Mouse (Mus musculus) fibroblast of lung, adult 2 months (primary cell): ENCODE results near the gene Peli2.

Source experiments
- DNase-seq: peaks from one replicate; pipeline ENCODE4 v3.0.0-alpha.2; 2011; ENCODE audit warnings: low read depth

Gene Peli2

GRCm38 (mm10) chr14:48189330-48189729, 68.7 kb downstream of the Peli2 start:
- no peak for DNase-seq

DNA sequence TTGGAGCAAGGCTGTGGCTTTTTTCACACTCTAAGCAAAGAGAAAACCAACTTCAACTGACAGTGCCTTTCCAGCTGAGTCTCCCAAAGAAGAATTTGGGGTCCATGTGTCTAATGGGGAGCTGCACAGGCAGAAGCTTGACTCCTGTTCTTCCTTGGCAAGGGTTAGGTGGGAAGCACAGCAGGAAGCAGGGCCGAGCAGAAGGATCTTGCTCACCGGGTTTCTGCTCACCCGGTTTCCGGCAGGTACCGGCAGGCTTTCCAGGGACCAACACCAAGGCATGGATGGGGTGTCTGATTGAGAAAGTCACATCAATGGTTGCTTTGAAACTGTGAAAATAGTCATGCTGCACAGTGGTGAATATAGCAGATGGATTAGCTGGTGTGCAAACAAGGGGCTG, 70.3 kb downstream of the Peli2 start:
- DNase-seq: no peak

GRCm38 (mm10) chr14:48191925-48192324, 71.3 kb downstream of the Peli2 start:
- DNase-seq: no peak

DNA sequence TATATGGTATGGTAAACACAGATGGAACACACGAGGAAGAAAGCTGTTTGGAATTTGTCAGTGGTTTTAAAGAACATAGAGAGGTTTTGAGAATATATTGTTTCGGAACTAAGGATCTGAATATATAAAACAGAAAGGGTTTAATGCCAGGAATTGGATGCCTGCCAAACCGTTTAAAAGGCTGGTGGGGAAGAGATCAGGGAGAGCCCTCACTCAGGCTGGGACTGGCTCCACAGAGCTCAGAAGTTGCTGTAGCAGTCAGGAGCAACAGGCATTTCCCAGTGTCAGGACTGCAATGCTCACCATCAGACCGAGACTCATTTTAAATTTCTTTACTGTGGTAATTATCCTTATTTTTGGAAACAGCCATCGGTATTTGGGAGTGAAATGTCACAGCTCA, 76.2 kb downstream of the Peli2 start:
- no peak for DNase-seq

GRCm38 (mm10) chr14:48197287-48197686, 76.7 kb downstream of the Peli2 start:
- no peak for DNase-seq

DNA sequence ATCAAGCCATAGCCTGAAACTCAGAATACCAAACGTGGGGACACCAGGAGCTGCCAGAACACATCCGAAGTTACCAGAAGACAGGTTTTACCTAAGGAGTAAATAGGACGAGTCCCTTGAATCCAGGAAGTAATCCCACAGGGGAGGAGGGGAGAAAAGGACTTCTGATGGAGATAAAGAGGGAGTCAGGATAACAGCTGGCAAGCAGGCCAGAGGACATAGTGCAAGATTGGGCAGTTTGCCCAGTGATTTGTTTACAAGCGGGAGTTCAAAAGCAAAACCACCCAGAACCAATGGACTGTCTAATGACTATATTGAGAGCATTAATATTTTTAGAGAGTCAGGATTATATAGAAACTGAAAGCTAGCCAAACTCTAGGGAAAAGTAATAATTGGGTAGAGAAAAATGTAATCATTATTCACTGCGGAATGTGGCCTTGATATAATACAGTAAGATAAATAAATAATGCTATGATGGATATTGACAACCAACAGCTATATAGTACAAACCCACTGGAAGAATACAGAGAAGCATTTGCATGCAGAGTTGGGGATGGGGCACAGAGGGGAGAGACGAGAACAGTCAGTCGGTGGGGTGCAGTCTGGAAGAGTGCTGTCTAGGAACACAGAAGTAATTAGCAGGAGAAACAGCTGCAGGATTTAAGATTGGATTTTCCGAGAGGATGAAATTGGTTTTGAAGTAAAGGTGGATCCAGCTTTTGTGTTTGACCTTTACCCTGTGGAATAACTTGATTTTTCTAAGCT, 77.7 kb downstream of the Peli2 start:
- no peak for DNase-seq

GRCm38 (mm10) chr14:48198957-48199356, 78.3 kb downstream of the Peli2 start:
- no peak for DNase-seq

- DNase-seq: no peak
Measured at GRCm38 (mm10) chr14:48199506-48199905, 78.9 kb downstream of the Peli2 start.

- no peak for DNase-seq
Measured at GRCm38 (mm10) chr14:48200291-48200690, 79.7 kb downstream of the Peli2 start.

DNA sequence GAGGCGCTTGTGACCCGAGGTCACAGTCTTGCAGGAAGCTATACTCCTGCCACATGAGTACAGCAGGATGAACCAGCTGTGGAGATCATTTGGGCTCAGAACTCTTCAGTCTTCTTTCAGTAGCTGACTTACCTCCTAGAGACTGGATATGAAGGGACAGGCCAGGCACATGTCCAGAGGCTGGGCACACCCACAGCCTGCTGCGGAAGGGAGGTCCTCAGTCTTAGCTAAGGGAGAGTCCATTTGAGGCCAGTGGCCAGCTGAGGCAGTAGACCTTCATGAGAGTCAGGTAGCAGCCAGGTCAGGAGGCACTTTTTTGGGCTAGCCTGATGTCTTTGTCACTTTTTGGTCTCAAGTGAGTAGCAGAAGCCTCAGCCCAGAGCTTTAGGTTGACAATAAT, 80.2 kb downstream of the Peli2 start:
- DNase-seq: no peak

DNA sequence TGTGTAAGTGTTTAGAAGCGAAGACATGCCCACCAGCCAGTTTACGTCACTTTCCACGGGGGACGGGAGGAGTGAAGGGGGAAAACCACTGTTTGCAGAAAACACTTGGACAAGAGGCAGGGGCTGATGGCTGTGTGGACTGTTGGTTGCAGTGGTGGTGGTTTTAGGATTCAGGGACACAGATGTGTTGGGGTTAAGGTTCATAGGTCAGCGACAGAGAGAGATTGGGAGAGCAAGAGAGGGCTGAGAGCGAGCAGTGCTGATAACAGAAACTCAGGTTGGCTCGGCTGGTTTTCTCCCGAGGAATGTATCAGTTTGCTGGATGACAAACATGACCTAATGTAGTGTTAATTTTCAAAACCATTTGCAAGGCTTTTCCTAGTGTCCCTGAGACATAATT, 80.8 kb downstream of the Peli2 start:
- DNase-seq: no peak

GRCm38 (mm10) chr14:48202096-48203036, 81.7 kb downstream of the Peli2 start:
- DNase-seq: no peak

DNA sequence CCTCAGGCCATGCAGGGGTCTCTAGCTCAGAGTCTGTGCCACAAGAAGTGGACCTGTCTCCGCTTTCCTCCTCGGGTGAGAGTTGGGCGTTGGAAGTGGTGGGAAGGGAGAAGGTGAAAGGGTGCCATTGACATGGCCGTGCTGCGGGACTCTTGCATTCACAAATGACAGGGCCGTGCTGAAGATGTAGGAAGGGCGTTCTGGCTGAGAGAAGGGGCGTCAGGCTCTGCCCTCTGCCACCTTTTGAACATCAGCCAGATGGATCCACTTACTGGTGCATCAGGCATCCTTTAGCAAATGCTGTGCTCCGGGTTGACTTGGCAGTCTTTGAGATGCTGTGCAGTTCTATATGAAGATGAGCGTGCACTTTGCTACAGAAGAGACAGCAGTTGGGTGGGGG, 84.4 kb downstream of the Peli2 start:
- DNase-seq: no peak

DNA sequence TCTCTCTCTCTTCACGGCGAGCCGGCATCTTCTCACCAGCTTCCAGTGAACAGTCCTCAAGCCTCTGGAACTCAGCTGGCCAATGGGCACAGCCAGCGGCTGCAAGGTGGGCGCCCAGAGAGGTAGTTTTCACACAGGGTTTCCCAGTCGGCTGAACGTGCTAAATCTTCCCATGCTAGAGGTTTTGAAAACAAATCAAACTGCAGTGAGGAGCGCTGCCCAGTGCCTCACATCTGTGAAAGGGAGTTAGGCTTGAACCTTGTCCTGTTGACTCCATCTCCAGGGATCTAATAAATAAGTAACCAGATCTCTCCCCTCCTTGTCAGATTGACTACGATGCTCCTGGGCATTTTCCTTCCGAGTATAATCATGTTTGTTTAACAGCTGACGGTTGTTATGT, 85.0 kb downstream of the Peli2 start:
- DNase-seq: no peak

DNA sequence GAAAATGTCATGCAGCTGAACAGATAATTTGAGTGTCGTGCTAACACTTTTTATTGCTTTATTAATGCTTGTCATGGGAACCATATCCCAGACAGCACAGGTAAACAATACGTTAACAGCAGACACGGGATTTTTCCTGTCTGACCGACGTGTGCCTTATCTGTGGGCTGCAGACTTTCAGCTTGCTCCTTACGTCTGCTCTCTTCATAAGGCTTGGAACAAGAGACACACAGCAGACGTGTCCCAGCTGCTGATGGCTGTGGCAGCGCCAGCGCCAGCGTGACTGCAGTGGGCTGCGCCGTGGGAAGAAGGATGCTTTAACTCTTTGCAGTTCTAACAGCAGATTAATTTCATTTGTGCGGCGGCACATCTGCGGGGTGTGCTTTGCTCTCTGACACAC, 86.5 kb downstream of the Peli2 start:
- DNase-seq: no peak

GRCm38 (mm10) chr14:48207746-48208640, 87.4 kb downstream of the Peli2 start:
- no peak for DNase-seq

- DNase-seq: no peak
Measured at GRCm38 (mm10) chr14:48209436-48209835, 88.8 kb downstream of the Peli2 start.

- DNase-seq: no peak
Measured at GRCm38 (mm10) chr14:48210089-48210488, 89.5 kb downstream of the Peli2 start.

- no peak for DNase-seq
Measured at GRCm38 (mm10) chr14:48211526-48211925, 90.9 kb downstream of the Peli2 start.

- DNase-seq: no peak
Measured at GRCm38 (mm10) chr14:48212839-48213238, 92.2 kb downstream of the Peli2 start.

GRCm38 (mm10) chr14:48213593-48213992, 93.0 kb downstream of the Peli2 start:
- no peak for DNase-seq

- DNase-seq: no peak
Measured at GRCm38 (mm10) chr14:48222051-48222450, 101.4 kb downstream of the Peli2 start.
